Mouse (Mus musculus) limb, embryonic 14.5 days (tissue): ENCODE measurements around the gene Kif21b. TPM values are rescaled to one million over a fixed set of nuclear protein-coding genes. Genes with fewer than 3 reads are reported as not detected.

ENCODE experiments used
- ATAC-seq: fragments of 200-750 bp; cut with Nextera tagmentation; 2 replicates; pipeline ENCODE4 v1.8.0; 2017; ENCODE audit warnings: low read depth, moderate number of reproducible peaks, moderate TSS enrichment; ENCODE audit not compliant: low FRiP score
- DNase-seq: peaks from one replicate; pipeline ENCODE4 v3.0.0-alpha.2; 2015; ENCODE audit warnings: low spot score
- H3K27ac ChIP-seq: fragments of 300-500 bp; sonication (generic); replicated peaks from 2 replicates; pipeline ENCODE4 v1.5.1; 2014; ENCODE audit warnings: low read depth, mild to moderate bottlenecking, low read length, moderate library complexity, mixed read lengths
- H3K27me3 ChIP-seq: fragments of 300-500 bp; sonication (generic); 2 replicates; pipeline ENCODE4 v1.6.1; 2014; ENCODE audit warnings: low read length, mixed read lengths; ENCODE audit not compliant: control insufficient read depth, insufficient read depth
- H3K36me3 ChIP-seq: fragments of 300-500 bp; sonication (generic); 2 replicates; pipeline ENCODE4 v1.6.1; 2014; ENCODE audit warnings: mild to moderate bottlenecking, low read length, moderate library complexity, mixed read lengths; ENCODE audit not compliant: control insufficient read depth, insufficient read depth
- H3K4me1 ChIP-seq: fragments of 300-500 bp; sonication (generic); 2 replicates; pipeline ENCODE4 v1.6.1; 2014; ENCODE audit warnings: antibody characterized with exemption, low read length, mixed read lengths; ENCODE audit not compliant: control insufficient read depth, insufficient read depth
- H3K4me2 ChIP-seq: fragments of 300-500 bp; sonication (generic); replicated peaks from 2 replicates; pipeline ENCODE4 v1.6.1; 2014; ENCODE audit warnings: low read depth, mild to moderate bottlenecking, low read length, moderate library complexity; ENCODE audit not compliant: severe bottlenecking
- H3K4me3 ChIP-seq: fragments of 300-500 bp; sonication (generic); replicated peaks from 2 replicates; pipeline ENCODE4 v1.5.1; 2014; ENCODE audit warnings: low read length
- H3K9ac ChIP-seq: fragments of 300-500 bp; sonication (generic); 2 replicates; pipeline ENCODE4 v1.6.1; 2014; ENCODE audit warnings: mild to moderate bottlenecking, low read depth, low read length, moderate library complexity; ENCODE audit not compliant: severe bottlenecking
- H3K9me3 ChIP-seq: fragments of 300-500 bp; sonication (generic); 2 replicates; pipeline ENCODE4 v1.6.1; 2016; ENCODE audit warnings: low read length; ENCODE audit not compliant: control insufficient read depth
- POLR2A ChIP-seq: fragments of 200-500 bp; IDR thresholded peaks from 2 replicates; pipeline ENCODE4 v1.8.0; 2012; ENCODE audit warnings: inconsistent platforms, mild to moderate bottlenecking, moderate library complexity, borderline replicate concordance; ENCODE audit not compliant: insufficient read depth, insufficient read length; ENCODE audit errors: extremely low read depth
- WGBS: fragments of 180-500 bp; shearing (Covaris S2); extraction: QIAGEN DNeasy Blood & Tissue Kit; methylation state at CpG from one replicate; pipeline ENCODE4 v1.1.7; 2014; 5-methylcytosine and 5-hydroxymethylcytosine counted together
- polyA plus RNA-seq, 2 experiments: library from polyadenylated mRNA; depleted of rRNA in 1 of 2; stranded (reverse) in 1 of 2; unstranded in 1 of 2; fragments of >200 nt; fragmentation: Nextera tagmentation in 1 of 2; extraction: Ambion mirVana in 1 of 2; gene quantifications; 2 replicates each; pipeline versions ENCODE4 v1.2.1 to v1.2.3; 2012 to 2014

Gene Kif21b
- polyA plus RNA-seq, 2 experiments, result 3.6 to 10.9 TPM

DNA sequence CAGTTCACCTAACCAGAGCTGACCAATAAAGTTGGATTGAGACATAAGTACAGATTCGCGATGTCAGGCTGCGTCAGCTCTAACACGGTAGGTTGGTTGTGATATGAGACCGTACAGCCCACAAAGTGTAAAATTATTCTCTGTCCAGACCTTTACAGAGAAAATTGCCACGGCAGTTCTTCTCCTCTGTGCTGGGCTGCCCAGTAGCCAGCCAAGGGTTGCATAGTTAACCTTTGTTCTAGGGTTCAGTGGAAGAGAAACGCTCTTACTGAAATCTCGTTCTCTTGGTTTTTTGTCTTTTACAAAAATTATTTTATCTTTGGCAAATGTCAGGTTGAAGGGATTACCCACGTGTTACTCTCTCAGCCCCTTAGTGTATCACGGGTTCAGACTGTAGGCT, 91.2 kb downstream of the Kif21b start:
- 91% methylated on average over 10 of the region's 10 CpGs for WGBS
- Histone ChIP-seq H3K27ac (no peak overlapping the region), H3K4me1 (no peaks in the 10 kb centered on the region), H3K27me3 (no peaks in the 10 kb centered on the region), H3K9ac (no peak overlapping the region), H3K4me2 (no peak overlapping the region), H3K36me3 (peaks cover 75% of the 10 kb centered on the region), H3K9me3 (no peaks in the 10 kb centered on the region), H3K4me3 (no peak overlapping the region)
- DNase-seq (no peak), ATAC-seq (no peak)
- TF ChIP-seq POLR2A, result no peak

DNA sequence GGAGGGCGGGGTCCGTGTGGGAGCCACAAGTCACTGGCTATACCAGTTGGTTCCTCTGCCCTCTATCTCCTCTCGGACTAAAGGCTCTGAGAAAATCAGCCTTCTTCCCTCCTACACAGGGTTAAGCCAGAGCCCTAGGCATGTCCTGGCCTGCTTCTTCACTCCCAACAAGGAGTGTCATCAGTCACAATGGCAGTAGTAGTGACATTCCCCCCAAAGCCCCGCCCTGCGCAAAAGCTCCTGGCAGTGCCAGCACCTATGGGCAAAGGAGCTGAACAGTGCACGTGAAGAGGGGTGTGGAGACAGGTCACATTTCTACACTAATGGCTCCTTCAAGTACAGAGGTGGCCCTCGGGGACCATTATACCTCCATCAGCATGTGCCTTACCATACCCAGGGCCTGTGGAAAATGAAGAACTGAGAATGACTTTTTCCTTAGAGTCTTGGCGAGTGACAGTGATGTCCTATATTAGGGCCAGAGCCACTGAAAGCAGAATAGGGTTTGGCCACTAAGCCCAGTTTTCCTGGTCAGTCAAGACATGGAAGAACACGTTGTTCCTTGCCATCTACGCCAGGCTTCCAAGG, 92.7 kb downstream of the Kif21b start:
- Histone ChIP-seq H3K9me3 (no peaks in the 10 kb centered on the region), H3K27ac (no peak overlapping the region), H3K4me3 (no peak overlapping the region), H3K27me3 (no peaks in the 10 kb centered on the region), H3K36me3 (peaks cover 68% of the 10 kb centered on the region), H3K4me2 (no peak overlapping the region), H3K9ac (no peak overlapping the region), H3K4me1 (peaks cover 11% of the 10 kb centered on the region)
- no peak for ATAC-seq
- TF ChIP-seq POLR2A, result no peak
- no peak for DNase-seq
- 81% methylated on average over 10 of the region's 10 CpGs for WGBS

DNA sequence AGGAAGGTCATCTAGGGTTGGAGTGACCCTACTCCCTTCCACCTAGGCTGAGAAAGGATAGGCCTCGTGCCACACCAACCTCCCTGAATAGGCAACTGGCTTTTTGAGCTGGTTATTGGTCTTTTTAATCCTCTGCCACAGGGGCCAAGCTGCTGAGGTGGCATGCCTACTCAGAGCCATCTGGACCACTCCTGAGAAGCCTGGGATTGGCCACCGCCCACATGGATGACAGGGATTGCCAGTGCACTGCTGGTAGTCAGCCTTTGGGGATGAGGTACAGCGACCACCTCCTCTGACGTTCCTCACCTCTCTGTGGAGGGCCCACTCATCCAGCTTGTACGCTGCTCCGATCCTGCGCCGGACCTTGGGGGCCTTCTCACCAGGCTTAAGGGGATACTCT, 94.7 kb downstream of the Kif21b start:
- no peaks in the 10 kb centered on the region for H3K27me3 ChIP-seq
- TF ChIP-seq POLR2A, result no peak
- WGBS, result 86% methylated on average over 8 of the region's 8 CpGs
- no peak overlapping the region for H3K4me2 ChIP-seq
- H3K9ac ChIP-seq, result no peak overlapping the region
- H3K4me3 ChIP-seq, result no peak overlapping the region
- DNase-seq (no peak), ATAC-seq (no peak)
- peaks cover 31% of the 10 kb centered on the region for H3K4me1 ChIP-seq
- H3K9me3 ChIP-seq, result no peaks in the 10 kb centered on the region
- H3K36me3 ChIP-seq, result peaks cover 51% of the 10 kb centered on the region
- H3K27ac ChIP-seq, result no peak overlapping the region

DNA sequence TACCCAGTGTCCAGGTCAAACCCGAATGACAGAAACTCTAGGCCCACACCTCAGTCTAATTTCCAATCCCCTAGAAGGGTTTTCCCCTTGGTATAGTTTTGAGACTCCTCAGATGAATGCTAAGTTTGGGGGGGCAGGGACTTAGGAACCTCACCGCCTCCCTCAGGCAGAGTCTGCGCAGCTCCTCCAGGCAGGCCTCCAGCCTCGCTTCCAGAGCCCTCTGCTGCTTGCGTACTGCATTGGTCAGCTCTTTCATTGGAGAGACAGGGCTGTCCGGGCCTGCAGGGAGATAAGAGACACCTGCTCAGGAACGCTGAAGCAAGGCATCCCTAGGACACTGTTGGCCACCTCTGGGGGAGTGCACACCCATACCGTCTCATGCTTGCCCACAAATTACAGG, 95.4 kb downstream of the Kif21b start:
- ATAC-seq, result no peak
- H3K4me2 ChIP-seq, result no peak overlapping the region
- 92% methylated on average over 8 of the region's 8 CpGs for WGBS
- H3K9ac ChIP-seq, result no peak overlapping the region
- no peaks in the 10 kb centered on the region for H3K27me3 ChIP-seq
- peaks cover 51% of the 10 kb centered on the region for H3K36me3 ChIP-seq
- no peak overlapping the region for H3K4me3 ChIP-seq
- H3K27ac ChIP-seq, result no peak overlapping the region
- DNase-seq, result no peak
- peaks cover 38% of the 10 kb centered on the region for H3K4me1 ChIP-seq
- no peak for TF ChIP-seq POLR2A
- H3K9me3 ChIP-seq, result no peaks in the 10 kb centered on the region

Other genes with a start within 250 kb of the Kif21b start
- gene Pkp1, start 212.2 kb upstream of the Kif21b start, polyA plus RNA-seq (2012; rRNA removed), result 36.0 and 41.5 TPM in 2 replicates
- 25.5 and 31.2 TPM in 2 replicates for gene Pkp1, start 212.2 kb upstream of the Kif21b start, polyA plus RNA-seq (2014; fragmentation: Nextera tagmentation; extraction: Ambion mirVana)
- gene Igfn1, start 125.0 kb upstream of the Kif21b start, polyA plus RNA-seq (2012; rRNA removed), result 0.69 and 0.74 TPM in 2 replicates
- gene Igfn1, start 125.0 kb upstream of the Kif21b start, polyA plus RNA-seq (2014; fragmentation: Nextera tagmentation; extraction: Ambion mirVana), result 0.14 and 0.28 TPM in 2 replicates
- gene Tmem9, start 123.2 kb upstream of the Kif21b start, polyA plus RNA-seq (2012; rRNA removed), result 162 and 190 TPM in 2 replicates
- 98.6 and 111 TPM in 2 replicates for gene Tmem9, start 123.2 kb upstream of the Kif21b start, polyA plus RNA-seq (2014; fragmentation: Nextera tagmentation; extraction: Ambion mirVana)
- gene Ascl5, start 80.6 kb upstream of the Kif21b start, polyA plus RNA-seq (2012; rRNA removed), result 0.18 and 0.36 TPM in 2 replicates
- gene Ascl5, start 80.6 kb upstream of the Kif21b start, polyA plus RNA-seq (2014; fragmentation: Nextera tagmentation; extraction: Ambion mirVana), result not detected in 2 replicates
- gene Cacna1s, start 78.6 kb upstream of the Kif21b start, polyA plus RNA-seq (2012; rRNA removed), result 16.6 and 22.4 TPM in 2 replicates
- gene Cacna1s, start 78.6 kb upstream of the Kif21b start, polyA plus RNA-seq (2014; fragmentation: Nextera tagmentation; extraction: Ambion mirVana), result 4.3 and 6.9 TPM in 2 replicates
- 0.68 and 0.96 TPM in 2 replicates for gene Mroh3, start 81.4 kb downstream of the Kif21b start, polyA plus RNA-seq (2012; rRNA removed)
- 0.17 TPM in 1 of 2 replicates, not detected in the other for gene Mroh3, start 81.4 kb downstream of the Kif21b start, polyA plus RNA-seq (2014; fragmentation: Nextera tagmentation; extraction: Ambion mirVana)
- gene Inava, start 102.9 kb downstream of the Kif21b start, polyA plus RNA-seq (2012; rRNA removed), result 17.3 and 27.6 TPM in 2 replicates
- gene Inava, start 102.9 kb downstream of the Kif21b start, polyA plus RNA-seq (2014; fragmentation: Nextera tagmentation; extraction: Ambion mirVana), result 16.0 and 19.0 TPM in 2 replicates
- gene Gpr25, start 129.5 kb downstream of the Kif21b start, polyA plus RNA-seq (2012; rRNA removed), result 0.68 and 0.88 TPM in 2 replicates
- 0.21 TPM in 1 of 2 replicates, not detected in the other for gene Gpr25, start 129.5 kb downstream of the Kif21b start, polyA plus RNA-seq (2014; fragmentation: Nextera tagmentation; extraction: Ambion mirVana)
- 13.7 and 15.0 TPM in 2 replicates for gene Camsap2, start 214.7 kb downstream of the Kif21b start, polyA plus RNA-seq (2012; rRNA removed)
- gene Camsap2, start 214.7 kb downstream of the Kif21b start, polyA plus RNA-seq (2014; fragmentation: Nextera tagmentation; extraction: Ambion mirVana), result 17.2 and 17.7 TPM in 2 replicates